Mouse (Mus musculus): Measurements from ENCODE around the gene Mis12.

Gene Mis12

DNA sequence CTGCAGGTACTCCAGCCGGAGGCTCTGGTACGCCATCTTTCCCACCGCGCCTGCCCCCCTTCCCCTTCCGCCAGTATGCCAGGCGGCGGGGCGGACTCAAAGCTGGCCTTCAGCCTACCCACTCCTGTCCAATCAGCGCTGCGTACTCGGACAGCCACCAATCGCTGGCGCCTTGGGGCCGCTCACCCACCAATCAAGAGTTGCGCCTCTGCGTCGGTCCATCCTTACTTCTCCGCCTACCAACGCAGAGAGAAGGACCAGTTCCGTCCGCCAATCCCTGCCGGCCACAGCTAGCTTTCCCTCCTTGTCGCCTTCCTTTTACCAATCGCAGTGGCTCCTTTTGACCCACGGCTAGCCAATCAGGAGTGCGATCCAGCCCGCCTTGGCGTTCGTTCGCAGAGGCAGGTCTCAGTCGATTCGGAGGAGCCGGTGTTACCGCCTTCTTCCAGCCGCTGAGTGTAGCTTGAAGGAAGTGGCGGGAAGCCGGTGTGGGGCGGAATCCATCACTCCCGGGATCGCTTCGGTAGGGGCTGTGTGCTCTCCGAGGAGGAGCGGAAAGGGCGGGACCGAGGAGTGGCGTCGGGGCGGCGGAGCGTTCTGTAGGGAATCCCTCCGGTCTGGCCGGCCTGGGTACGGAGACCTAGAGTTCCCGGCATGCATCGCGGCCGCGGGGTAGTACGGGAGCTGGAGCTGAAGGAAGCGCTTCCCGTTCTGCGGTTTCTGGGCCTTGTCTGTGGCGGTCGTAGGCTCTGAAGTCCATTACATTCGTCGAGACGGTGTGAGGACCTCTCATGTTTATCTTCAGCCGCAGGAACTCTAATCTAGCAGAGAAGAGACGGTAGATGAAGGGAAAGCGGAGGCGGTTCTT, at the start of gene Mis12, which contains the start of gene Derl2:
Gene Mis12 (plus strand): TSS at position 411 of the 868 bp plus-strand sequence.
Gene Derl2 (minus strand): TSS at position 641 of the 868 bp plus-strand sequence.
- DNase-seq = peak; percentile 98

DNA sequence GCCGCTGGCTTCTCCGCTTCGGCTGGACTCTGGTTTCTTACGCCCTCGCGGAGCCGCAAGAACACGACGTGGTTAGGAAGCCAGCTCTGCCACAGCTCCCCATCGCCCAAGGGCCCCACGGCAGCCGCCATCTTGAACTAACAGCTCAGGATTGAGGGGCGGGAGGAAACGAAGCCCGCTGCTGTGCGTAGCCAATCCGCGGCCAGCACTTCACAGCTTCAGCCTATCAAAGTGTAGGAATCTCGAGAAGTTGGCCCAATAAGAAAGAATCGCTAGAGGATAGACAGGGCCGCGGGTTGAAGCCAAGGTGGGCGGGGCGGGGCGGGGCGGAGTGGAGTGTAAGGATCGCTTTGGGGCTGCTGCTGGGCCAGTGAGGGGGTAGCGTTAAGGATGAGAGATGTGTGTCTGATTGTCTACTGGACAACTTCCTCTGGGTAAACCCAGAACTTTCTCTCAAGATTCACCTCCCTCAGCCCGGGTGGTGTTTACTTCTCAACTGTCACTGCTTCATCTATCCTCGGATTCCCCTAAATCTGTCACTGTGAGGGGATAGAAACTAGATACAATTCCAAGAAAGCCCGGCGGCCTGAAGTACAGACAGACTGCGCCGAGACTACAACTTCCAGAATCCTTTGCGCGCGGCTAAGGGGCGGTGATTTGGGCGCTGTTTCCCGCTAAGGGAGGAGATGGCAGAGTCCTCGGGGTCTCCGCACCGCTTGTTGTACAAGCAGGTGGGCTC, 49.4 kb upstream of the Mis12 start, which contains the start of the genes Nup88 and Rpain:
Gene Nup88 (minus strand): TSS at position 153 of the 739 bp plus-strand sequence.
Gene Rpain (plus strand): TSS at position 393 of the 739 bp plus-strand sequence.
- DNase-seq = peak; percentile 93 to 94

DNA sequence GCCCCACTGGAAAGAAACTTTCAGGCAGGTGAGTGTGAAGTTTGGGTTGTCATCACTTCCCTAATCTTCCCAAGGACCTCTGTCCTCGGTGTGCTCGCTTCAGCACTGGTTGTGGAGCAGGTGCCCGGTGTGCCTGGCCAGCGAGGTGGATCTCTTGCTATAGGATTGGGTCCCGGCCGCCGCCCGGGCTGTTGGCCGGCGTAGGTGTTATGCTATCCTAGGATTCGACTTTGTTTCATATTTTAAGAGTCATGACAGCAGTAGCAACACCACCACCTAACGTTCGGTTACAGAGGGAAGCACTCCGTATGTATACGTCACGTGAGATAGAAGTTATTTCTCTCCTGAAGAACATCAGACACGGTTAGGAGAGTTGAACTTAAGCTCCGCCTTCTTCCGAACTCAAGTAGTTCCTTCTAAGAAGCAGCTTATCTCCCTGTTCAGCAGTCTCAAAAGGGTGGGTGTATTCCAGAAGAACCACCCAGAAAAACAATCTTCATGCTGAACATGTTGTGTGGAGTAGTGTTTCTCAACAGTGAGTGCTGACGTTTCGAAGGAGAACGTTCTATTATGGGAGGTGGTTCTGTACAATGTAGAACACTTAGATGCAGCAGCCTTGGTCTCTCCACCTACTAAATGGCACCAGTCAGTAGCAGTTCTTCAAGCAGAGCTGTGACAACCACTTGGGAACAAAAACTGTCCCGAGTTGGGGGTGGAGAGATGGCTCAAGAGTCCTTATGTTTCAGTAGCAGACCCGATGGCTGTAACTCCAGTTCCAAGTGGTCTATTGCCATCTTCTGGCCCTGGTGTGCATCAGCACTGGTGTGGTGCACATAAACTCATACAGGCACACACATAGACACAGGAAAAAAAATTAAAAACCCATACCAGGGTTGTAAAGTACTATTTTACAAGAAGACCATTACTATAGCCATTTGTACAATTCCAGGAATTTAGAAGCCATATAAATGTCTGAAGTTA, 48.6 kb upstream of the Mis12 start:
- peak in 1 of 2 experiments; percentile 7 for DNase-seq

DNA sequence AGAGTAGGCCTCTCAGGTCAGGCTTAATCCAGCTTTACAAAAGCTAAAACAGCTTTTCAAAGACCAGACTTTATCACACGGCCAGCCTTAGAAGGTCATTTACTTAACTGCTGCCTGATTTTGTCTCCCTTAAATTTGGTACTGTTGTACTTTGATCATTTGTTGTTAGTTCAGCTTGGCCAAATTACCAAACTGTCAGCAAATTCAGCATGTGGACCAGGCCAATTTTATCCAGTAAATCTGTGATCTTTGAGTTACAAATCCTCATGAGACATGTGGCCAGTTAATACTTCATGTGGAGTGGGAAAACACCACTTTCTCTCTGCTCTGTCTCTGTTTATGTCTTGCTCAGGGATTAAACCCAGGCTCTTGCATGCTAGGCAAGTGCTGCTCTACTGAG, 46.8 kb upstream of the Mis12 start:
- no peak for DNase-seq

DNA sequence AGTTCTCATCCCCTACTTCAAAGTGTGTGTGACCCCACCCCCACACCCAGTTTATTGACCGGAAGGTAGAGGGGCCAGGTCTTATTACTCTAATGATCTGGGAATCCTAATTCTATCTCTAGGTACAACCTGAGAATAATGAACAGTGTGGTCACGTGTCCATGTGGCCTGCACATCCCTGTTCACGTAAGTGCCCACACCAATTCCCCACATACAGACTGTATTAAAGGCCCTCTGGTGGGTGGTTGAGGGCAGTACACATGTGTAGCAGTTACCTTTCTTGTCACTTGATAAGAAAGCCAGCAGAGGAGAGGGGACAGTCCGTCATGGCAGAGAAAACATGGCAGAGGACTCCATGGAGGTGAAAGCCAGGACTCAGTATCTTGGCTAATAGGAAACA, 45.5 kb upstream of the Mis12 start:
- DNase-seq = peak; percentile 13 to 26

DNA sequence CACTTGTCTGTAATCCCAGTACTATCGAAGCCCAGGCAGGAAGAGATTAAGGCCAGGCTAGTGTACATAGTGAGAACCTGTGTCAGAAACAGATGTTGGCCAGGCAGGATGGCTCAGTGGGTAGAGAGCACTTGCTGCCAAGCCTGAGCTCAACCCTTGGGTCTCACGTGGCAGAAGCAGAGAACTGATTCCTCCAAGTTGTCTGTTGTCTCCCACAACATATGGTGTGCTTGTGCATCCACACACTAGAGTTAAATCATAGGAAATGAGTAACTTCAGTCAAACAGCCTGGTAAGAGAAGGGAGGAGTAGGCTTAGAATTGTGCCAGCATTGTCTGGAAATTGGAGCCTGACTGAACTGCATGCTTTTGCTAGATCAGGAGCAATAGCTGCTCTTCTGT, 44.2 kb upstream of the Mis12 start:
- DNase-seq = no peak

DNA sequence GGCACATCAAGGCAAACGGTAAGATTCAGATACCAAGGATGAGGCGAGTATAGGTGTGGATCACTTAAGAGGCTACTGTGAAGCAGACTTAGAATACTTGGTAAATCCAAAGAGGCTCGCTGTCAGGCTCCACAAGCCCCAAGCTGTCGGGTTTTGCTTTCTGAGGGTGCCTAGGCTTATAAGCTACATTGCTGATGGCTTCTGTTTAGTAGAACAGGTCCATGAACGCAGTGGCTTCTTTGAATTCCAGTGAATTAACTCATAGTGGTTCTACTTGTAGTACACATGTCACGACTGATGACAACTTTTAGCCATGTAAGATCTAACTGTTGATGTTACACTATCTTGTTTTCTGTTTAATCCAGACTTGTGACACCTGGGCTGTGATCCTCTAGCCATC, 42.1 kb upstream of the Mis12 start:
- DNase-seq = no peak

DNA sequence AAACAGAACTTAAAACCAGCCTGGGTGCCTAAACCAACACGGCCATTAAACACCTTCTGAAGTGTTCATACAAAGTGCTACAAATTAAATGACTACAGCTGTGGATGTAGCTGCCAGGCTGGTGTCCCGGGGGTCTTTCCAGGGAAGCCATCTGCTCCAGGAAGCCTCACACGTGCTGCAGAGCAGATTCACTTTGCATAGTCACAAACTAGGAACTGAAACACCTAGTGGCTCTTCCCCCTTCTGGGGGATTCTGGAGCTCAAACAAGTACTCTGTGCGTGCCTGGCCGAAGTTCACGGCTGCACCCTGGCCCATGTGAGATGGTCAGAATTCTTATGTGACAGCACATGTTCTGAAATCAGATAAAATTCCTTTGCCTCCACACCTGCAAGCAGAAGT, 39.2 kb upstream of the Mis12 start:
- no peak for DNase-seq

DNA sequence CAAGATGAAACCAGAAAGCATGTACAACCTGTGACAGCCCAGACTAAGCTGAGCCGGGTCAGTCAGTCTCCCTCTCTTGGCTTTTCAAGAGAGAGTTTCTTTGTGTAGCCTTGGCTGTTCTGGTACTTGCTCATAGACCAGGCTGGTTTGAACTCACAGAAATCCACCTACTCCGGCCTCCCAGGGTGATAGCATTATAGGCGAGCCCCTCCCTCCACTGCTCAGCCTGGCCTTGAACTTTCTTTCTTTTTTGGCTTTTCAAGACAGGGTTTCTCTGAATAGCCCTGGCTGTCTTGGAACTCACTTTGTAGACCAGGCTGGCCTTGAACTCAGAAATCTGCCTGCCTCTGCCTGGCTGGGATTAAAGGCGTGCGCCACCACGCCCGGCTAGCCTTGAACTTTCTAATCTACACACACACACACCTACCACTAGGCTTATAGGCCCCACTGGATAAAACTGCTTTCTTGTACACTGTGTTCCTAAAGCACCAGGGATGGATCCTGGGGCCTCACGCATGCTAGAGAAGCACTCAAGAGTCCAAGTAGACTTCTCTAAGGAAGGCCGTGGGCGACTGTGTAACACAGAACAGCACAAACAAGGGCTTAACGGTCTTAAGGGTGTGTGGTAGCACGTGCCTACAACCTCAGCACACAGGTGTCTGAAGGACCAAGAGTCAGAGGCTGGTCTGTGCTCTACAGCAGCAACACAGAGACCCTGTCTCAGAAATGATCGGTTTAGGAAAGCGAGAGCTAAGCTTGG, 38.5 kb upstream of the Mis12 start:
- DNase-seq = no peak

DNA sequence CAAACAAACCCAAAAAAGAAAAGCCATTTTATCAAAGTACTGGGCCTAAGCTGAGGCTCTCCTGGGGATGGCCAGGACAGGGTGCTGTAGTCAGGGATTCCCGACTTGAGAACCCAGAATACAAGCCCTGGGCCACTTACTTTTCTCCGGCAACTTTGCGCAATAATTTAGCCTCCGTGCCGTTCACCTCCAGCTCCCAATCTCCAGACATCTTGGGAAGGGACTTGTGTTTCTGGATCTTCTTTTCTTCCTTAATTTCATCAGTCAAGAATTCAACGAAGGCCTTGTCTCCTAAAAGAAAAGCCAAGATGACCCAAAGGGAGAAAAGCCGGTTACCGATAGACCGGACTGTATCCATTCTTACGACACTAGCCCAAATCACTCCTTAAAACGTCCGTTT, 37.4 kb upstream of the Mis12 start:
- no peak for DNase-seq

DNA sequence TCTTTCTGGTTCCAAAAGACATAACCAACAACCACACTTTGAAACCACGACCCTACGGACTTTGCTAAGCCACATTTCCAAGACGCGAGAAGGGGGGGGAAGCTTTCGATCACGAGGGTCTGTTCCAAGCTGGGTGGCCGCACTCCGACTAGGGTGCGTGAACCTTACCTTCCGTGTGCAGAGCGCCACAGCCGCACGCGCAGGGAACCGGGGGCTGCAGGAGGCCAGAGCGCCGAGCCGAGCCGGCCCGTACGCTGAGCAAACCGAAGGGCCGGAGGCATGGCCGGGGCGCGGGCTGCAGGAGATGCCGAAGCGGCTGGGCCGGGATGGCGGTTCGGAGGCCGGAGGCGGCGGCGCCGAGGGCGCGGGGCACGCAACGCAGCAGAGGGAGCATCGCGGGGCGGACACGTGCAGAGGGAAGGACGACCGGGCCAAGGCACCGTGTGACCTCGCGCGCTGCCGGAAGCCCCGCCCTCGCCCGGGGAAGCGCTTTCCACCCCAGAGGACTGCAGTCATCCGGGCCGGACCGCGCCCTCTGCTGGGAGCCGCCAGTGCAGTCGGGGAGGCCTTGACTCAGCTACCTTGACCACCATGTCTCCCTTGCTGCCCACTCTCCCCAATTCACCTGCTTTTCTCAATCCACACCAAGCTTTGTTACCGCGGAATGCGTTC, 36.7 kb upstream of the Mis12 start, which contains the start of gene C1qbp:
Gene C1qbp (minus strand): TSS at position 470 of the 672 bp plus-strand sequence.
- DNase-seq = peak; percentile 99

DNA sequence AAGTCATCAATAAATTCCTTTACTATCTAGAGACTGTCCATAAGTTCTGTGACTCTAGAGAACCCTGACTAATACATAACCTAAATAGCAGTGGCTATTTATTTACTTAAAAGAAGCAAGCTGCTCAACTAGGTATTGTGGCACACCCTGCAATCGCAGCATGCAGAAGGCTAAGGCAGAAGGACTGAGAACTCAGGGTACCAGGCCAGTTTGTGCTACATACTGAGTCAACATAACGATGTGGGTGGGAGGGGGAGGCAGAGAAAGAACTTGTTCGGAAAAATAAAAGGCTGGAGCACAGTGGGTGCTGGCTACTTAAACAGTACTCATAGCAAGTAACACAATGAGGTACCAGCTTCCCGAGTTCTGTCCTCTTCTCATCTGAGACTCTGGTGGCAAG, 18.2 kb upstream of the Mis12 start:
- no peak for DNase-seq

DNA sequence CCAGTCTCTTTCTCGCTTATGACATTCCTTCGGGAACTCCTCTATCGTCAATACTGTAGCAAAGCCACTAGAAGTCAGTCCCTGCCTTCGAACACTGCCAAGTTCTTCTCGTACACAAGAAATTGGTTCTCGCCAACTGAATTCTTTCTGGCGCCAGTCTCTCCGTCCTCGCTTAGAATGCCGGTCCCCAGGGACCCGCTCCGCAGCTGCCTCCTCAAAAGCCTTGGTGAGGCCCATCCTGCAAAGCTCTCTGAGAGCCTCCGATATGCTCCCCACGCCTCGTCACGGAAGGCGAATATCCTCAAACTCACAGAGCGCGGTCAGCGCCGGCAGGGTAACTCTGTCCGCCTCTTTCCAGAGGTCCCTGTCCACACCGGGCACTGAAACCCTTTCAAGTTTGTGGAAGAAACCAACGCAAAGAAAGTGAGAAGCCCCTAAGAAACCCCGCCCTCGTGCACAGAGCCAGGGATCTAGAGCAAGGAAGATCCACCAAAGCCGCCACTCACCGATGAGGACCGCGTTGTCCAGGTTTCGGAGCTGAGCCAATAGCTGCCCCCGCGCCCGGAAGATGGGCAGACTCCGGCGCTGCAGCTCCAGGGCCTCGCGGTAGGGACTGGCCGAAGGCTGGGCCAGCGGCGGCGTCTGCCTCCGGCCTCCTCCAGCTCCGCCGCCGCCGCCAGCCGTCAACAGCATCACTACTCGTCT, 15.6 kb upstream of the Mis12 start:
- DNase-seq = no peak

DNA sequence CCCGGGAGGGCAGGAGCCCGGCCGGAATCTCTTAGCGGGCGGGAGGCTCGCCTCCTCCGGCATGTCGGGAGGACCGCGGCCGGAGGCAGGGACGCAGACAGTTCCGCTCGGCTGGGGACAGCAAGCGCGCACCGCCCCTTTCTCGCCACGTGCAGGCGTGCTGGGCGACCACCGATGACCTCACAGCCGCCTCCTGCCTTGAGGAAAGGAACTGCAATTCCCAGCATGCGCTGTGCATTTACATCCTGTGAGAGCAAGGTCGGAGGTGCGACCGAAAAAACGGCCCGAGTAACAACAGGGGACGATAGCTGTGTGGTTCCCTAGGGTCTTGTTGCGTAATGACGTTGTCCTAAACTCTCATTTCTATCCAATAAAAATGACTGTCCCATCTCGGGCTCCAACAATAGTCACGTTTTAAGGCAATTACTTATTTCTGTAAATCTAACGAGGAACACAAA, 15.1 kb upstream of the Mis12 start, which contains the start of gene Dhx33:
Gene Dhx33 (minus strand): TSS at position 122 of the 458 bp plus-strand sequence.
- DNase-seq = peak; percentile 97 to 98

DNA sequence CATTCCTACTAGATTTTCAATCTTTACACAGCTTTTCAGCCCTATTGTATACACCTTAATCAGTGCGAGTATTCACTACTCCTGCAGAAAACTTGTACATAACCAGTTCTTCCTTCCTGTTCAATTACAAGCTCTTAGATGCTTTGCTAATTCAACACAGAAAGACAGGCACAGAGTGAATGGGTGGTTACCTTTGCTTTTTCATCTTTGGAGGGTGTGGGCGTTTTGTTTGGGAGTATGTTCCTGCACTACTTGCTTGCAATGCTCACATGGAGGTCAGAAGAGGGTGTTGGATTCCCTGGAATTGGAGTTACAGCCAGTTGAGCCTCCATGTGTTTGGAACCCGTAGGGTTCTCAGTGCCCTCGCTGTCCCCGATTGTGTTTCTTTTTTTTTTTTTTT, 14.4 kb upstream of the Mis12 start:
- DNase-seq = peak in 1 of 2 experiments; percentile 18

DNA sequence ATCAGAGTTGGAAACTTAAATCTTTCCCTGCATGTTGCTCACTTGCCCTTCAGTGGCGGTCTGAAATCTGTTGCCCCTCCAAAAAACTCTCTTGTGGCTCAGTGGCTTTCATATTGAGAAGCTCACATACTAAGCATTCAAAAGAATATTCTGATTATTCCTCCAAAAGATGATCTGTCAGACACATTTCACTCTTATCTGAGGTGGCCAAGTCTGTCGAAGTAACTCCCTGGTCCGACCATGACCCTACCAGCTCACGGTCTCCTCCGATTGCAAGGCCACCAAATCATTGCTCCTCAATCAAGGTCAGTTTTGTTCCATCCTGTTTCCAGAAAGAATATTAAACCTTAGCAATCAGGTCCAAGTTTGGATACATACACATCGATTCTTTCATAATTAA, 12.4 kb upstream of the Mis12 start:
- DNase-seq = no peak

DNA sequence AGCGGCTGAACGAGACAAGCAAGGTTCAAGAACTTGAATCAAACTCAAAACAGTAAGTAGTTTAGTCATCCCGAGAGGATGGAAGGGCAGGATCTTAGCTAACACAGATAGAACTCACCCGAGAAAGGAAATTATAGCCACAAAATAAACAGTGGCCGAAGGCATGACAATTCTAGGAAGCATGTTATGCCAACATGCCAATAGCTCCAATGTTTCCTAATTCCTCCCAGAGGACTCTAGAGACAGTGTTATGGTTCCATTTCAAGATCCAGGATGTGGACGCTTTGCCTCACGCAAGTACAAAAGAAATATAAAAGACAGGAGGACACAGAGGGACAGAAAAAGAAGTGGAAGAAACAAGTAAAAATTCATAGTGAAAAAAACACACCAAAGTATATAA, 11.6 kb upstream of the Mis12 start:
- DNase-seq = no peak

DNA sequence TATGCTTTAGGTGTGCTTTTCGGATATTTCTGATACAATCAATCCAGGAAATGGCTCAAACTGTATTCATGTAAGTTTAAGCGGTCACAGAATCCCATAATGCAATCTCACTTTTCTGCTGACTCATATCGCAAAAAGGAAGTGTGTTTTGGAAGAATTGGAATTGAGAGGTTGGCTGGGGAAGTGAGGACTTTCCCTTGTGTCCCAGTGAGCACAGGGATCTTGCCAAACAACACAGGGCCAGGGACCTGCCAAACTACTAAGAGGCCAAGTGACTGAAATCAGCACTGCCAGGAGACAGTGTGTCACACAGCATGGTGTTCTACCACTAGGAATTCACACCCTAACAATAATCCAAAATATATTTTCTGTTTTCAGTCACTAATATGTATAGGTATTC, 11.1 kb upstream of the Mis12 start:
- peak in 1 of 2 experiments; percentile 41 for DNase-seq

DNA sequence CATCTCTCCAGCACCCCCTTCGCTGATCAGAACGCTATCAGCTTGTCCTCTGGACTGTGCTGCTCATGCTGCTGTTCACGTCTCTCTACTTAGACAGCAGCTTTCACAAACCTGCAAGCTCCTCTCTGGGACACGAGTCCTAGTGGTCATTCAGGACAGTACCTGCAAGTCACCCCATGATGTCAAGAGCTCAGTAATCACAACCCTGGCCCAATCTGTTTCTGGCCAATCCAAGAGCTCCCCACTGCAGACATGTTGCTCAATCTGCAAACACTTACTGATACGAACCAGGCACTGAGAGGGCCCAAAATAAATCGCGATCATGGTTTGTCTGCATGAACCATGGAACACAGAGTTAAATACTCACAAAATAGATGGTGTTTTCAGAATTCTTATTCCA, 6.7 kb upstream of the Mis12 start:
- DNase-seq = no peak

DNA sequence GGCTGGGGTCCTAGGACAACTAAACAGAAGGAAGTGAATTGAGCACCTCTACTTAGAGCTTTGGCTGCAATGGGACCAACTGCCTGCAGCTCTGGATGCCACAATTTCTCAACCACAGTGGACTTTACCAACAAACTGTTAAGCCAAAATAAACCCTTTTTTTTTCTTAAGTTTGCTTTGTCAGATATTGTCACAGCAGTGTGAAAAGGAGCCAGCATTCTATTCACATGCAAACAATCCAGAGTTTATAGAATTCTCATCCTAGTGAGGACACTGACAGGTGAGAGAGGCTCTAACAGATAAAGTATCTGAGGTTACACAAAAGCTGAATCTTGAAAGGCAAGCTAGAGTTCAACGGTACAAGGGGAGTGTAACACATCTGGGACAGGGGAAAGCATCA, 2.4 kb upstream of the Mis12 start:
- no peak for DNase-seq
